Comparison of ENCODE assay signal across 8 mouse cellular contexts in the genomic region with DNA sequence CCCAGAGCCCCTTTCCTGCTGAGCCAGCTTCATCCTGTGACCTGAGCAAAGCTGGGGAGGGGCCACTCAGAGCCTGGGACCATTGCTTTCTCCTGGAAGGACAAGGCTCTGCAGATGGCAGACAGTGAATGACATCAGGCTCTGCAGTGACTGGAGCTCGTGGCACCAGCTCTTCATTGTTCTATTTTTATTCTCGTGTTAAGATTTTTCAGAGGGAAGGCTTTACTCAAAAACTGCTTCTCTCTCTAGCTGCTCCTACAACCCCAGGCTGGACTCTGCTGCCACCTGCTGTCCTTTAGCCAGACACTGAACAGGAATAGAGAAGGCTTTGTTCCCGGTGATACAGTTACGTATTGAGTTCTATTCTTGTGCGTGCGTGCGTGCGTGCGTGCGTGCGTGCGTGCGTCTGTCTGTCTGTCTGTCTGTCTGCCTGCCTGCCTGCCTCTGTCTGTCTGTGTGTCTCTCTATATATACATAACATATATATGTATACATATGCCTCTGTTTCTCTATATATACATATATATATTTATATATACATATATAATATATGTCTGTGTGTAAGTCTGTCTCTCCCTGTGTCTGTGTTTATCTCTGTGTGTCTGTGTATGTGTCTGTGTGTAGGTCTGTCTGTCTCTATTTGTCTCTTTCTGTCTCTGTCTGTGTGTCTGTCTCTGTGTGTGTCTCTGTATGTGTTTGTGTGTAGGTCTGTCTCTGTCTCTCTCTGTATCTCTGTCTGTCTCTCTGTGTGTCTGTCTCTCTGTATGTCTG. TPM values are rescaled to one million over a fixed set of nuclear protein-coding genes. Genes with fewer than 3 reads are reported as not detected.
A peak's percentile ranks its signal among the peaks of the same experiment; 100 is the strongest.
DNase-seq lines count a peak whose midpoint lies in the region; ATAC-seq lines count a peak whose summit lies in the region.

No protein-coding gene starts in this region.

- H3K4me1 ChIP-seq in intestine, embryonic 14.5 days (replicated peaks; ENCODE audit: control insufficient read depth, insufficient read depth, low read length), result no peaks in the 10 kb centered on the region

- no peak overlapping the region for H3K4me3 ChIP-seq in intestine, embryonic 14.5 days (ENCODE audit: low read depth, low read length)

- no peak overlapping the region for H3K27ac ChIP-seq in intestine, embryonic 14.5 days (ENCODE audit: low read depth)

- intact Hi-C loops in left cerebral cortex, postnatal 10 days (cut with DNase I), result no loop called here

- ATAC-seq in intestine, embryonic 14.5 days (replicated peaks; ENCODE audit: low FRiP score, low TSS enrichment, low read depth), result peak; percentile 87
- ATAC-seq in megakaryocyte progenitor cell, adult 5-6 weeks (replicated peaks; ENCODE audit: poor library complexity), result peak; percentile 100

- peak overlapping the region; percentile 26 for H3K4me2 ChIP-seq in intestine, embryonic 14.5 days (ENCODE audit: low read length)

- no peaks in the 10 kb centered on the region for H3K27me3 ChIP-seq in intestine, embryonic 14.5 days (replicated peaks; ENCODE audit: control insufficient read depth, insufficient read depth, low read length)

- peak overlapping the region; percentile 8; the same call in 1 of the 2 replicates for H3K9ac ChIP-seq in intestine, embryonic 14.5 days (ENCODE audit: low read length)

- no peaks in the 10 kb centered on the region for H3K36me3 ChIP-seq in intestine, embryonic 14.5 days (ENCODE audit: control insufficient read depth, insufficient read depth, low read length)

- WGBS in intestine, embryonic 14.5 days, result 13% methylated on average over 13 of the region's 13 CpGs

- H3K9me3 ChIP-seq in intestine, embryonic 14.5 days (ENCODE audit: control insufficient read depth, low read length), result no peaks in the 10 kb centered on the region

- DNase-seq in adrenal gland, adult (ENCODE audit: inconsistent age in 2 of 2, low spot score in 1 of 2), result peak; percentile 79 to 92
- peak; percentile 92 for DNase-seq in embryo, embryonic 10.5 days (ENCODE audit: low spot score)
- DNase-seq in gastrocnemius, postnatal 25 days, result peak; percentile 59
- DNase-seq in intestine, embryonic 14.5 days (ENCODE audit: low spot score), result peak; percentile 75
- DNase-seq in left cerebral cortex, postnatal 10 days (ENCODE audit: extremely low spot score in 1 of 2, low spot score in 2 of 2), result peak; percentile 82 to 86
- peak; percentile 81 for DNase-seq in right cerebral cortex, postnatal 14 days
- peak; percentile 67 for DNase-seq in urinary bladder, postnatal 25 days (ENCODE audit: low spot score)

RNA-seq across cellular contexts. Expression of a gene that starts 27.5 kb away (rescaled TPM):
- under 1 TPM; 0.27 to 0.33 TPM for total RNA-seq in gastrocnemius, postnatal 25 days (2021)
- polyA plus RNA-seq in intestine, embryonic 14.5 days (2014; fragmentation: Nextera tagmentation; extraction: Ambion mirVana), result 2.8 and 3.0 TPM in 2 replicates
- total RNA-seq in left cerebral cortex, postnatal 10 days (2021), result 1 to 10 TPM; 1.4 to 1.7 TPM
- 9.8 and 11.4 TPM in 2 replicates for total RNA-seq in megakaryocyte progenitor cell, adult 5-6 weeks (2015)
- total RNA-seq in megakaryocyte progenitor cell, adult 5-6 weeks (2017), result 3.4 and 5.2 TPM in 2 replicates

RNA-seq across cellular contexts. Expression of a gene that starts 28.1 kb away (rescaled TPM):
- total RNA-seq in gastrocnemius, postnatal 25 days (2021), result 10 to 100 TPM; 13.4 to 15.0 TPM
- 14.3 and 16.4 TPM in 2 replicates for polyA plus RNA-seq in intestine, embryonic 14.5 days (2014; fragmentation: Nextera tagmentation; extraction: Ambion mirVana)
- total RNA-seq in left cerebral cortex, postnatal 10 days (2021), result 100 to 1,000 TPM; 137 TPM
- total RNA-seq in megakaryocyte progenitor cell, adult 5-6 weeks (2015), result 32.5 and 40.9 TPM in 2 replicates
- total RNA-seq in megakaryocyte progenitor cell, adult 5-6 weeks (2017), result 12.0 and 14.8 TPM in 2 replicates

RNA-seq across cellular contexts. Expression of a gene that starts 43.8 kb away (rescaled TPM):
- total RNA-seq in gastrocnemius, postnatal 25 days (2021), result not detected
- polyA plus RNA-seq in intestine, embryonic 14.5 days (2014; fragmentation: Nextera tagmentation; extraction: Ambion mirVana), result 0.04 TPM in 1 of 2 replicates, not detected in the other
- under 1 TPM in 1 of 2 experiments, not detected in 1; 0.17 TPM for total RNA-seq in left cerebral cortex, postnatal 10 days (2021)
- total RNA-seq in megakaryocyte progenitor cell, adult 5-6 weeks (2015), result not detected in 2 replicates
- not detected in 2 replicates for total RNA-seq in megakaryocyte progenitor cell, adult 5-6 weeks (2017)
